Mouse (Mus musculus) liver, embryonic 14.5 days (tissue): ENCODE results near the gene AI854703. TPM values are rescaled to one million over a fixed set of nuclear protein-coding genes. Genes with fewer than 3 reads are reported as not detected.

Experiments
- ATAC-seq: fragments of 200-750 bp; cut with Nextera tagmentation; 2 replicates; pipeline ENCODE4 v1.8.0; 2017; ENCODE audit warnings: moderate number of reproducible peaks, mild to moderate bottlenecking, moderate library complexity; ENCODE audit not compliant: insufficient read depth
- DNase-seq, 3 experiments: peaks; one replicate each; pipeline ENCODE4 v3.0.0-alpha.2; 2012 to 2013; ENCODE audit warnings: low read depth in 3 of 3, low spot score in 3 of 3
- H3K27ac ChIP-seq: fragments of 300-500 bp; sonication (generic); 2 replicates; pipeline ENCODE4 v1.5.1; 2014; ENCODE audit warnings: moderate library complexity, mild to moderate bottlenecking, control low read depth, inconsistent platforms
- H3K27me3 ChIP-seq: fragments of 300-500 bp; sonication (generic); 2 replicates; pipeline ENCODE4 v1.6.1; 2014; ENCODE audit warnings: mild to moderate bottlenecking, low read length, moderate library complexity; ENCODE audit not compliant: control insufficient read depth, insufficient read depth
- H3K36me3 ChIP-seq: fragments of 300-500 bp; sonication (generic); replicated peaks from 2 replicates; pipeline ENCODE4 v1.6.1; 2014; ENCODE audit warnings: low read depth; ENCODE audit not compliant: control insufficient read depth, insufficient read depth
- H3K4me1 ChIP-seq, 2 experiments: fragments of 200-500 bp in 1 of 2; fragments of 300-500 bp in 1 of 2; sonication (generic) in 1 of 2; replicated peaks; 2 replicates each; pipeline ENCODE4 v1.6.1; 2012 to 2014; ENCODE audit warnings: antibody characterized with exemption in 1 of 2, inconsistent platforms in 1 of 2, low read length in 1 of 2; ENCODE audit not compliant: control insufficient read depth in 2 of 2, insufficient read depth in 2 of 2
- H3K4me2 ChIP-seq: fragments of 300-500 bp; sonication (generic); 2 replicates; pipeline ENCODE4 v1.6.1; 2014; ENCODE audit warnings: low read depth, mild to moderate bottlenecking, control low read depth, moderate library complexity
- H3K4me3 ChIP-seq, 2 experiments: fragments of 200-500 bp in 1 of 2; fragments of 300-500 bp in 1 of 2; sonication (generic) in 1 of 2; 2 replicates each; pipeline ENCODE4 v1.5.1; 2012 to 2014; ENCODE audit warnings: low read depth in 2 of 2, low read length in 2 of 2, mild to moderate bottlenecking in 2 of 2, control low read depth in 1 of 2, inconsistent platforms in 1 of 2, moderate library complexity in 1 of 2; ENCODE audit not compliant: insufficient read depth in 1 of 2
- H3K9ac ChIP-seq: fragments of 300-500 bp; sonication (generic); replicated peaks from 2 replicates; pipeline ENCODE4 v1.6.1; 2014; ENCODE audit warnings: mild to moderate bottlenecking, control low read depth, moderate library complexity
- H3K9me3 ChIP-seq: fragments of 300-500 bp; sonication (generic); 2 replicates; pipeline ENCODE4 v1.6.1; 2016; ENCODE audit warnings: low read length, mixed read lengths; ENCODE audit not compliant: control insufficient read depth
- CTCF ChIP-seq: IDR thresholded peaks from 2 replicates; pipeline ENCODE4 v1.5.1; 2016; ENCODE audit warnings: antibody characterized with exemption, low read depth, control low read depth
- EP300 ChIP-seq: IDR thresholded peaks from 2 replicates; pipeline ENCODE4 v1.6.1; 2016; ENCODE audit warnings: antibody characterized with exemption, low read depth
- WGBS: fragments of 180-500 bp; shearing (Covaris S2); extraction: QIAGEN DNeasy Blood & Tissue Kit; methylation state at CpG from one replicate; pipeline ENCODE4 v1.1.7; 2014; ENCODE audit not compliant: insufficient replicate concordance; 5-methylcytosine and 5-hydroxymethylcytosine counted together
- polyA plus RNA-seq, 2 experiments: library from polyadenylated mRNA; depleted of rRNA in 1 of 2; stranded (reverse) in 1 of 2; unstranded in 1 of 2; fragments of >200 nt; fragmentation: Nextera tagmentation in 1 of 2; extraction: Ambion mirVana in 1 of 2; gene quantifications; 2 replicates each; pipeline versions ENCODE4 v1.2.1 to v1.2.3; 2012 to 2014

AI854703 gene
- polyA plus RNA-seq, 2 experiments = 0.06 to 0.31 TPM

- no peak for DNase-seq
- TF ChIP-seq EP300 = no peak
- no peak for TF ChIP-seq CTCF
Observed at GRCm38 (mm10) chr6:48641391-48641790, 14.8 kb downstream of the AI854703 start.

GRCm38 (mm10) chr6:48642764-48643292, 16.3 kb downstream of the AI854703 start:
- no peaks in the 10 kb centered on the region for H3K9me3 ChIP-seq
- 0 out of 4 replicates have a peak, but pooled peaks cover 0 to 1% of the 10 kb centered on the region in 2 experiments for H3K4me1 ChIP-seq
- peak; percentile 28 to 34 (median 28) for DNase-seq
- no peak overlapping the region for H3K4me2 ChIP-seq
- ATAC-seq = no peak
- no peak overlapping the region for H3K9ac ChIP-seq
- H3K36me3 ChIP-seq = no peaks in the 10 kb centered on the region
- no peak for TF ChIP-seq EP300
- peak; percentile 49 for TF ChIP-seq CTCF
- 12% methylated on average over 4 of the region's 4 CpGs for WGBS
- H3K4me3 ChIP-seq = no peak overlapping the region
- no peaks in the 10 kb centered on the region for H3K27me3 ChIP-seq
- H3K27ac ChIP-seq = no peak overlapping the region

More at GRCm38 (mm10) chr6:48641391-48641790, 14.8 kb downstream of the AI854703 start:
- Histone ChIP-seq H3K9me3 (no peaks in the 10 kb centered on the region), H3K4me2 (no peak overlapping the region), H3K4me1 (0 out of 4 replicates have a peak, but pooled peaks cover 0 to 1% of the 10 kb centered on the region in 2 experiments), H3K27me3 (no peaks in the 10 kb centered on the region), H3K4me3 (no peak overlapping the region), H3K9ac (no peak overlapping the region), H3K36me3 (no peaks in the 10 kb centered on the region), H3K27ac (no peak overlapping the region)
- WGBS = 55% methylated on average over 6 of the region's 6 CpGs
- ATAC-seq = no peak

DNA sequence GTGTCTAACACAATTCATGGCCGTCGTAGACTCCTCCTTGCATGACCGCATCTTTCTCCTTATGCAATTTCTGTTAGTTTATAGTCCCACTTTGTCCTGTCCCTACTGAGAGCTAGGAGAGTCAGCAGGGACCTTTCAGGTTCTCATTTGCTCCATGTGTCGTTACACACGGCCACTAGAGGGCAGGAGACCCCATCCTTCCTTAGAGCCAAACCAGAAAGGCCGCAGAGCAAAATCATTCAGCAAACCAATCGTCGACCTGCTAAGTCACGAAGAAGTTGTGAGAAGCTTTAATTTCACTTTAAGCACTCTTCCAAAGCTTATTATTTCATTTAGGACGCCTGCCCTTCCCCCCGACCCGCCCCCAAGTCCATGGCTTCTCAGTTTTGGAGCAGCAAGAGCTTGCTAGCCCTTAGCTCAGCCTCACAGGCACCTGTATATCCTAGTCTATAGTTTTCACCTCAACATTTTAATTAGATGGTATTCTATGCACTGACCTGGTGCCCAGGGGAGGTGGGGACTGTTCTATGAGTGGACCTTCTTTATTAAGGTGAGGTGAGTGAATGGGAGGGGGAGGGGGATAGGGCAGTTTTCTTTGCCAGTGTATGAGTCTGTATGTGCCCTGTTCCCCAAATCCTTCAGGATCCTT, 19.2 kb downstream of the AI854703 start:
- TF ChIP-seq CTCF (peak; percentile 79), EP300 (no peak)
- ATAC-seq = no peak

DNA sequence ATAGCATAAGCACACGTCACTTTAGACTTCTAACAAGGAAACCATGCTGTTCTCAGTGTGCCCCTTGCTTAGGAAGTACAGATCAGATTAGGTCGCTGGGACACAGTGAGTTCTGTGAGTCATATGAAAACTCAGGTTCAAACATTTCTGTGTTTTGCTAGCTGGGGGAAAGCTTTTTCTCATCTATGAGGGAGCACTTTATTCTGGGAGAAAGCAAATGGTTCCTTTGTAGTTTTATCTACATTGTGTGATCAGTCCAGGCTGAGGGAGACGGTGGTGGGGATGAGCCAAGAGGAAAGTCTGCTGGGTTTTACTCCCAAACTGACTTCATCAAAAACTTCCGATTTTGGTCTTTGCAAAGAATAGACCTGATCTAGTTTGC, 19.7 kb downstream of the AI854703 start:
- ATAC-seq (no peak), DNase-seq (no peak)
- TF ChIP-seq CTCF = no peak
- TF ChIP-seq EP300 = no peak
- Histone ChIP-seq H3K27me3 (no peaks in the 10 kb centered on the region), H3K9me3 (no peaks in the 10 kb centered on the region), H3K4me1 (0 out of 4 replicates have a peak, but pooled peaks cover 0 to 1% of the 10 kb centered on the region in 2 experiments), H3K4me3 (no peak overlapping the region), H3K27ac (no peak overlapping the region), H3K36me3 (no peaks in the 10 kb centered on the region), H3K4me2 (no peak overlapping the region), H3K9ac (no peak overlapping the region)
- 56% methylated on average over 4 of the region's 4 CpGs for WGBS

More for the DNA sequence above, 19.2 kb downstream of the AI854703 start:
- Histone ChIP-seq H3K4me1 (0 out of 4 replicates have a peak, but pooled peaks cover 0 to 1% of the 10 kb centered on the region in 2 experiments), H3K9ac (no peak overlapping the region), H3K4me3 (no peak overlapping the region), H3K27me3 (no peaks in the 10 kb centered on the region), H3K9me3 (no peaks in the 10 kb centered on the region), H3K4me2 (no peak overlapping the region), H3K36me3 (no peaks in the 10 kb centered on the region), H3K27ac (no peak overlapping the region)
- peak; percentile 35 to 38 (median 35) for DNase-seq
- 5% methylated on average over 12 of the region's 12 CpGs for WGBS

DNA sequence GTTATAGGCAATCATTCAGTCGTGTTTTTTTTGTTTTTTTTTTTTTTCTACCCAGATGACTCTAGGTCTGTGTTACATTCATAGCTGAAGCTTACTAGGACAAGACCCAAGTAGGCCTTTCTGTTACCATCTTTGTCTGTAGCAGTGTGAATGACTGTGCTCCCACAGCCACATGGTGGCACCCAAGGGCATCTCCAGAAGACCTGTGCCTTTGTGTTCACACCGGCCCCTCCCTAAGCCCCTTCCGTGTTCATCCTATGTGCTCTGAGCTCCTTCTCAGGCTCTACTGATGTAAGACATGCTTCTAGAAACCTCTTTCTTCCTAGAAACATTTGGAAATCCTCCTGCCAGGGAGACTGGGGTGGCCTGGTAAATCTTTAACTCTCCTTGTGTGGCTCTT, 20.4 kb downstream of the AI854703 start, which contains the start of gene Gimap8:
Gene Gimap8 (plus strand): TSS at position 240 of the 400 bp plus-strand sequence.
- Histone ChIP-seq H3K27me3 (no peaks in the 10 kb centered on the region), H3K4me1 (0 out of 4 replicates have a peak, but pooled peaks cover 0 to 1% of the 10 kb centered on the region in 2 experiments), H3K4me3 (no peak within 1 kb of the TSS), H3K9ac (no peak within 1 kb of the TSS), H3K9me3 (no peaks in the 10 kb centered on the region), H3K27ac (no peak within 1 kb of the TSS), H3K4me2 (0 out of 2 replicates have a peak within 1 kb of the TSS, but pooled peaks have one; percentile 5), H3K36me3 (no peaks in the 10 kb centered on the region)
- TF ChIP-seq CTCF = peak; percentile 66
- no peak for TF ChIP-seq EP300
- no peak for DNase-seq
- 10% methylated on average over 3 of the region's 3 CpGs for WGBS
- ATAC-seq = no peak
